Mouse (Mus musculus): Measurements from ENCODE around the gene Them5. TPM values are rescaled to one million over a fixed set of nuclear protein-coding genes. Genes with fewer than 3 reads are reported as not detected.

Them5 gene
- total and polyA plus RNA-seq, 3 experiments: not detected

DNA sequence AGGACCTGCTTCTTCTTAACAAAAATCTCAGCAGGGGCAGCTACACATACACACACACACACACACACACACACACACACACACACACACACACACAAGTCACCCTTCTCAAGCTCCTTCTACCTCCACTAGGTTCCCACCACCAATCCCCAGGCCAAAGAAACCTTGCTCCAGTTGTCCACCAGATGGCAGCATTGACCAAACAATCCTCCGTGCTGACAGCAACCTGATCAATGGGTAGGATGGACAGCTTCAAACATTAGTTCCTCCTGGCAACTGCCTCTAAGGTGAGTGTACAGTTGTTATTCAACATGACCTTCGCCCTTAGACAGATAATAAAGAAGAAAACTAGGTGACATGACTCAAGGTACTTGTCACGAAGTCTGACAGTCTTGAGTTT is 24.9 kb downstream of the Them5 start:
- intact Hi-C loops (cut with DNase I): loop anchor here (2.0 to 5.0 kb wide), 4 partner anchors 91 to 536 kb away; no protein-coding TSS in a partner anchor
- 22% methylated on average over 3 of the region's 3 CpGs for WGBS
- H3K27me3 ChIP-seq (ENCODE audit: control insufficient read depth, insufficient read depth, low read length): peaks cover 2% of the 10 kb centered on the region; the same call in 1 of the 2 replicates

GRCm38 (mm10) chr3:94367511-94367910 is 25.6 kb downstream of the Them5 start:
- Histone ChIP-seq H3K4me1 (ENCODE audit: control insufficient read depth, insufficient read depth, low read length) (peaks cover 1% of the 10 kb centered on the region; the same call in 1 of the 2 replicates), H3K27me3 (ENCODE audit: control insufficient read depth, insufficient read depth, low read length) (peaks cover 2% of the 10 kb centered on the region; the same call in 1 of the 2 replicates), H3K79me2 (replicated peaks; ENCODE audit: control insufficient read depth, insufficient read depth, low read length) (no peaks in the 10 kb centered on the region), H3K9ac (ENCODE audit: low read depth, low read length) (no peak overlapping the region), H3K4me3 (no peak overlapping the region), H3K36me3 (ENCODE audit: control insufficient read depth, insufficient read depth, low read length) (no peaks in the 10 kb centered on the region), H3K27ac (no peak overlapping the region)
- WGBS: 77% methylated on average over 6 of the region's 6 CpGs
- intact Hi-C loops (cut with DNase I): loop anchor here (2.0 to 5.0 kb wide), 4 partner anchors 90 to 535 kb away; no protein-coding TSS in a partner anchor
- no peak for DNase-seq
- no peak for TF ChIP-seq EP300 (IDR thresholded peaks at IDR 0.05; ENCODE audit: insufficient read depth, low read depth, low read length)
- TF ChIP-seq POLR2A (IDR thresholded peaks at IDR 0.05; ENCODE audit: insufficient read depth, low read depth, low read length): no peak
- no peak for TF ChIP-seq CTCF (IDR thresholded peaks at IDR 0.05)

More for the DNA sequence above, 24.9 kb downstream of the Them5 start:
- peak; percentile 67 to 68 for DNase-seq
- H3K79me2 ChIP-seq (replicated peaks; ENCODE audit: control insufficient read depth, insufficient read depth, low read length): no peaks in the 10 kb centered on the region
- no peak overlapping the region for H3K9ac ChIP-seq (ENCODE audit: low read depth, low read length)
- TF ChIP-seq CTCF (IDR thresholded peaks at IDR 0.05) (peak; percentile 72), POLR2A (IDR thresholded peaks at IDR 0.05; ENCODE audit: insufficient read depth, low read depth, low read length) (no peak), EP300 (IDR thresholded peaks at IDR 0.05; ENCODE audit: insufficient read depth, low read depth, low read length) (peak; percentile 89)
- H3K36me3 ChIP-seq (ENCODE audit: control insufficient read depth, insufficient read depth, low read length): no peaks in the 10 kb centered on the region
- H3K27ac ChIP-seq: no peak overlapping the region
- peaks cover 1% of the 10 kb centered on the region; the same call in 1 of the 2 replicates for H3K4me1 ChIP-seq (ENCODE audit: control insufficient read depth, insufficient read depth, low read length)
- no peak overlapping the region for H3K4me3 ChIP-seq

DNA sequence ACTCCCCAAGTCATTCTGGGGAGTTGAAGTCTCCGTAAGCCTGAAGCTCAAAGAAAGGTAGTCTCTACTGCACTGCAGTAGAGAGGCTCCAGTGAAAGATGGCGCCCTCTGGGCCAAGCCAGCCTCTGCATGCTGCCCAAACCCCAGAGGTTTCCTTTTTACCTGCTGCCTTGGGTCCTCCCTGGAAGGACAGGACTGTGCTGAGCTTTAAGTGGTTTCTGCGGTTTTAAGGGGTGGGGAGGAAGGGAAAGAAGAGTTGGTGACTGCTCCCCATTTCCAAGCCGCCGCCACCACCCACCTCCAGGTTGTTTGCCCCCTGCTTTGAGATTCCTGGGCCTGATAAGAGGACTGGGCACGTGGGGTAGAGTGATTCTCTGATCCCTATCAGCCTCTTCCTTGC is 26.7 kb downstream of the Them5 start:
- DNase-seq: no peak
- Histone ChIP-seq H3K4me3 (no peak overlapping the region), H3K27me3 (ENCODE audit: control insufficient read depth, insufficient read depth, low read length) (peaks cover 2% of the 10 kb centered on the region; the same call in 1 of the 2 replicates), H3K27ac (no peak overlapping the region), H3K36me3 (ENCODE audit: control insufficient read depth, insufficient read depth, low read length) (no peaks in the 10 kb centered on the region), H3K79me2 (replicated peaks; ENCODE audit: control insufficient read depth, insufficient read depth, low read length) (no peaks in the 10 kb centered on the region), H3K9ac (ENCODE audit: low read depth, low read length) (no peak overlapping the region), H3K4me1 (ENCODE audit: control insufficient read depth, insufficient read depth, low read length) (peaks cover 1% of the 10 kb centered on the region; the same call in 1 of the 2 replicates)
- intact Hi-C loops (cut with DNase I): loop anchor here (5.0 kb wide), 1 partner anchor 89 kb away; no protein-coding TSS in a partner anchor
- TF ChIP-seq CTCF (IDR thresholded peaks at IDR 0.05) (no peak), POLR2A (IDR thresholded peaks at IDR 0.05; ENCODE audit: insufficient read depth, low read depth, low read length) (no peak), EP300 (IDR thresholded peaks at IDR 0.05; ENCODE audit: insufficient read depth, low read depth, low read length) (no peak)
- WGBS: 65% methylated on average over 6 of the region's 6 CpGs

GRCm38 (mm10) chr3:94369709-94370108 is 27.8 kb downstream of the Them5 start:
- Histone ChIP-seq H3K4me3 (no peak overlapping the region), H3K27me3 (ENCODE audit: control insufficient read depth, insufficient read depth, low read length) (no peaks in the 10 kb centered on the region), H3K36me3 (ENCODE audit: control insufficient read depth, insufficient read depth, low read length) (no peaks in the 10 kb centered on the region), H3K4me1 (ENCODE audit: control insufficient read depth, insufficient read depth, low read length) (peaks cover 1% of the 10 kb centered on the region; the same call in 1 of the 2 replicates), H3K79me2 (replicated peaks; ENCODE audit: control insufficient read depth, insufficient read depth, low read length) (no peaks in the 10 kb centered on the region), H3K9ac (ENCODE audit: low read depth, low read length) (no peak overlapping the region), H3K27ac (no peak overlapping the region)
- DNase-seq: no peak
- 17% methylated on average over 2 of the region's 2 CpGs for WGBS
- intact Hi-C loops (cut with DNase I): loop anchor here (5.0 kb wide), 1 partner anchor 88 kb away; no protein-coding TSS in a partner anchor
- TF ChIP-seq CTCF (IDR thresholded peaks at IDR 0.05) (no peak), POLR2A (IDR thresholded peaks at IDR 0.05; ENCODE audit: insufficient read depth, low read depth, low read length) (no peak), EP300 (IDR thresholded peaks at IDR 0.05; ENCODE audit: insufficient read depth, low read depth, low read length) (no peak)

- H3K27me3 ChIP-seq (ENCODE audit: control insufficient read depth, insufficient read depth, low read length): no peaks in the 10 kb centered on the region
- no peaks in the 10 kb centered on the region for H3K36me3 ChIP-seq (ENCODE audit: control insufficient read depth, insufficient read depth, low read length)
- no peak overlapping the region; the same call in 1 of the 2 replicates for H3K27ac ChIP-seq
- peaks cover 1% of the 10 kb centered on the region; the same call in 1 of the 2 replicates for H3K4me1 ChIP-seq (ENCODE audit: control insufficient read depth, insufficient read depth, low read length)
- 5% methylated on average over 11 of the region's 11 CpGs for WGBS
- intact Hi-C loops (cut with DNase I): loop anchor here (2.0 kb wide), 1 partner anchor 71 kb away; the partner anchor contains the start of genes Mrpl9 and Oaz3
- H3K9ac ChIP-seq (ENCODE audit: low read depth, low read length): no peak overlapping the region; the same call in 1 of the 2 replicates
- H3K4me3 ChIP-seq: no peak overlapping the region
- DNase-seq: peak; percentile 82 to 87
- TF ChIP-seq CTCF (IDR thresholded peaks at IDR 0.05) (no peak), EP300 (IDR thresholded peaks at IDR 0.05; ENCODE audit: insufficient read depth, low read depth, low read length) (0 out of 2 replicates have a peak, but pooled peaks have one; percentile 58)
- no peaks in the 10 kb centered on the region for H3K79me2 ChIP-seq (replicated peaks; ENCODE audit: control insufficient read depth, insufficient read depth, low read length)
These were observed 29.7 kb downstream of the Them5 start for GRCm38 (mm10) chr3:94371637-94372036.

DNA sequence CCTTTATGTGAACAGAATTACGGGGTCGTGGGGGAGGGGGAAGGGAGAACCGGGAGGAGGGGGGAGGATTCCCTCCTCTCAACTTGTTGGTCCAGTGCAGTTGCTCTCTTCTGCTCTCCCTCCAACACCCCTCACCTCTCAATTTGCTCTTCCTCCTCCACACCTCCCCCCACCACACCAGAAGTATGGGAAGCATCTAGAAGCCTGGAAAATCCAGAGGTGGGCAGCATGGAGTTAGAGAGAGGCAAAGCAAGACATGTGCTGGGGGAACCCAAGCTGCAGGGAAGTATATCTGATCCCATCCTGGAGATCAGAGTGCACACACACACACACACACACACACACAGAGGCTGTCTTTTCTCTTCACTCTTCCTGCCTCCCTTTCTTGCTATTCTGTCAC is 30.1 kb downstream of the Them5 start:
- no peak overlapping the region for H3K9ac ChIP-seq (ENCODE audit: low read depth, low read length)
- 4% methylated on average over 3 of the region's 3 CpGs for WGBS

More for the DNA sequence above, 30.1 kb downstream of the Them5 start:
- intact Hi-C loops (cut with DNase I): loop anchor here (2.0 kb wide), 1 partner anchor 71 kb away; the partner anchor contains the start of genes Mrpl9 and Oaz3
- Histone ChIP-seq H3K79me2 (replicated peaks; ENCODE audit: control insufficient read depth, insufficient read depth, low read length) (no peaks in the 10 kb centered on the region), H3K36me3 (ENCODE audit: control insufficient read depth, insufficient read depth, low read length) (no peaks in the 10 kb centered on the region), H3K4me3 (no peak overlapping the region), H3K4me1 (ENCODE audit: control insufficient read depth, insufficient read depth, low read length) (peaks cover 1% of the 10 kb centered on the region; the same call in 1 of the 2 replicates), H3K27me3 (ENCODE audit: control insufficient read depth, insufficient read depth, low read length) (no peaks in the 10 kb centered on the region; the same call in 1 of the 2 replicates), H3K27ac (peak overlapping the region; percentile 55)
- TF ChIP-seq CTCF (IDR thresholded peaks at IDR 0.05) (no peak), POLR2A (IDR thresholded peaks at IDR 0.05; ENCODE audit: insufficient read depth, low read depth, low read length) (no peak), EP300 (IDR thresholded peaks at IDR 0.05; ENCODE audit: insufficient read depth, low read depth, low read length) (no peak)
- DNase-seq: no peak
